Mouse (Mus musculus) hindbrain, embryonic 12.5 days (tissue): ENCODE measurements around the gene Uroc1. TPM values are rescaled to one million over a fixed set of nuclear protein-coding genes. Genes with fewer than 3 reads are reported as not detected.

ENCODE experiments used
- ATAC-seq: fragments of 200-750 bp; cut with Nextera tagmentation; 2 replicates; pipeline ENCODE4 v1.8.0; 2017; ENCODE audit warnings: moderate TSS enrichment; ENCODE audit not compliant: low FRiP score
- H3K27ac ChIP-seq: fragments of 300-500 bp; sonication (generic); 2 replicates; pipeline ENCODE4 v1.5.1; 2016; ENCODE audit warnings: mild to moderate bottlenecking
- H3K27me3 ChIP-seq: fragments of 300-500 bp; sonication (generic); 2 replicates; pipeline ENCODE4 v1.6.1; 2016; ENCODE audit warnings: mild to moderate bottlenecking
- H3K36me3 ChIP-seq: fragments of 300-500 bp; sonication (generic); 2 replicates; pipeline ENCODE4 v1.6.1; 2016; ENCODE audit warnings: mild to moderate bottlenecking
- H3K4me1 ChIP-seq: fragments of 300-500 bp; sonication (generic); 2 replicates; pipeline ENCODE4 v1.6.1; 2016
- H3K4me2 ChIP-seq: fragments of 300-500 bp; sonication (generic); replicated peaks from 2 replicates; pipeline ENCODE4 v1.6.1; 2016; ENCODE audit warnings: mild to moderate bottlenecking
- H3K4me3 ChIP-seq: fragments of 300-500 bp; sonication (generic); 2 replicates; pipeline ENCODE4 v1.5.1; 2016; ENCODE audit warnings: mild to moderate bottlenecking
- H3K9ac ChIP-seq: fragments of 300-500 bp; sonication (generic); 2 replicates; pipeline ENCODE4 v1.6.1; 2016; ENCODE audit warnings: mild to moderate bottlenecking, moderate library complexity
- H3K9me3 ChIP-seq: fragments of 300-500 bp; sonication (generic); replicated peaks from 2 replicates; pipeline ENCODE4 v1.6.1; 2016; ENCODE audit warnings: mild to moderate bottlenecking
- WGBS: fragments of 180-500 bp; shearing (Covaris S2); methylation state at CpG from one replicate; pipeline ENCODE4 v1.1.7; 2016; 5-methylcytosine and 5-hydroxymethylcytosine counted together
- polyA plus RNA-seq: library from polyadenylated mRNA; unstranded; fragments of >200 nt; fragmentation: Nextera tagmentation; extraction: Ambion mirVana; gene quantifications from 2 replicates; pipeline ENCODE4 v1.2.1, GENCODE M21; 2016

The Uroc1 gene
- polyA plus RNA-seq, 1 experiment from 2014 or later: not detected

DNA sequence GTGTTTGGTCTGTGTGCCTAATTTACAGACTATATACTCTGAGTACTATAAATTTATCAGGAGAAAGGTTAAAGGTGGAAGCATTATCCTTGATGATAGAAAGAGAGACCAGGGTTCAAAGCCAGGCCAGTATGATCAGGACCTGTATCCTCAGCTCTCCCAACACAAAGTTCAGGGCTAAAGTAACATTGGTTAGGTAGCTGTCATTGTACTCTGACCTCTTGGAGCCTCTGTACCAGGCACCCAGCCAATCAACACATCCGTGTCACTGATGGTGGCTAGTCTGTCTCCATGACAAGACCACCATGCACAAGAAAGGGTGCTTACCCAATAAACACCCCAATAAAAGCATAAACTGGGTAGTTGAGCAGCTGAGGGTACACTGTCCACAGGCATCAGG, 77.9 kb downstream of the Uroc1 start:
- H3K9me3 ChIP-seq: no peaks in the 10 kb centered on the region
- H3K27ac ChIP-seq: no peak overlapping the region
- H3K27me3 ChIP-seq: no peaks in the 10 kb centered on the region
- no peak overlapping the region for H3K9ac ChIP-seq
- no peak overlapping the region for H3K4me3 ChIP-seq
- no peaks in the 10 kb centered on the region for H3K36me3 ChIP-seq
- ATAC-seq: no peak
- 90% methylated on average over 1 of the region's 1 CpGs for WGBS
- no peaks in the 10 kb centered on the region for H3K4me1 ChIP-seq
- H3K4me2 ChIP-seq: no peak overlapping the region

DNA sequence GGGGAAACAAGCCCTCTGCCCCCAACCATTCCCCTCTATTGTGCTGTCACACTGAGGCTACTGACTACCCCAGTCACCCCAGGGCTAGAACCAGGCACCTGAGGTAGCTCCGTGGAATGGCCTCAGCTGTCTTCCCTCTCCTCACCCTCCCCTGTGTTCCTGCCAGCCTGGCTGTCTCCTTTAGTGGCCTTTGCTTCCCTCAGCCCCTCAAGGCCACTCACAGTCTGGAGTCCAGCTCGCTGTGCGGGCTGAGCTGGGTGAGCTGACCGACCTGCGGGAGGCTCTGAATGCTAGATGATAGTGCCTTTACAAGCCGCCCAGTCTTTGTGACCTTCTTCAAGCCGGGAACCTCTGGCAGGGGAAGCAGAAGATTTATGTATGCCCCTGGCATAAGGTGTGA, 78.8 kb downstream of the Uroc1 start:
- Histone ChIP-seq H3K9ac (no peak overlapping the region), H3K4me3 (no peak overlapping the region), H3K36me3 (no peaks in the 10 kb centered on the region), H3K9me3 (no peaks in the 10 kb centered on the region), H3K27ac (no peak overlapping the region), H3K27me3 (no peaks in the 10 kb centered on the region), H3K4me1 (no peaks in the 10 kb centered on the region), H3K4me2 (no peak overlapping the region)
- 82% methylated on average over 7 of the region's 7 CpGs for WGBS
- ATAC-seq: no peak

Other genes starting within 250 kb of the Uroc1 start
- gene Vmn1r50, start 231.9 kb upstream of the Uroc1 start, polyA plus RNA-seq: not detected in 2 replicates
- not detected in 2 replicates for gene Vmn1r51, start 210.7 kb upstream of the Uroc1 start, polyA plus RNA-seq
- not detected in 2 replicates for gene Vmn1r52, start 158.5 kb upstream of the Uroc1 start, polyA plus RNA-seq
- gene V1ra8, start 130.5 kb upstream of the Uroc1 start, polyA plus RNA-seq: not detected in 2 replicates
- not detected in 2 replicates for gene Vmn1r53, start 108.8 kb upstream of the Uroc1 start, polyA plus RNA-seq
- gene Vmn1r54, start 87.0 kb upstream of the Uroc1 start, polyA plus RNA-seq: 0.08 TPM in 1 of 2 replicates, not detected in the other
- gene BC048671, start 32.1 kb upstream of the Uroc1 start, polyA plus RNA-seq: not detected in 2 replicates
- 0.17 TPM in 1 of 2 replicates, not detected in the other for gene Chst13, start 8.1 kb upstream of the Uroc1 start, polyA plus RNA-seq
- gene Zxdc, start 36.2 kb downstream of the Uroc1 start, polyA plus RNA-seq: 13.0 and 16.4 TPM in 2 replicates
- 2.8 and 3.8 TPM in 2 replicates for gene Cfap100, start 95.5 kb downstream of the Uroc1 start, polyA plus RNA-seq
- 6.3 and 6.9 TPM in 2 replicates for gene Klf15, start 129.3 kb downstream of the Uroc1 start, polyA plus RNA-seq
- gene Aldh1l1, start 153.1 kb downstream of the Uroc1 start, polyA plus RNA-seq: 13.0 and 19.4 TPM in 2 replicates